Mouse (Mus musculus): ENCODE results near the gene Rps6ka1.

- no peak for TF ChIP-seq CTCF (IDR thresholded peaks at IDR 0.05; ENCODE audit: low read depth, low read length)
- TF ChIP-seq POLR2A (IDR thresholded peaks at IDR 0.05; ENCODE audit: extremely low read depth, insufficient read depth, low read length), result no peak
Observed at GRCm38 (mm10) chr4:133827354-133827753, 60.2 kb downstream of the Rps6ka1 start.
